Mouse (Mus musculus) layer of hippocampus, adult 18-20 months (tissue): Measurements from ENCODE around the gene F11r. TPM values are rescaled to one million over a fixed set of nuclear protein-coding genes. Genes with fewer than 3 reads are reported as not detected.

Source experiments
- DNase-seq, 2 experiments: peaks; one replicate each; pipeline ENCODE4 v3.0.0; 2022; ENCODE audit warnings: low spot score in 2 of 2
- long read RNA-seq: library from polyadenylated mRNA; stranded (forward); transcript quantifications from one replicate; pipeline ENCODE4 v2.0.0, GENCODE M21; 2021
- total RNA-seq, 2 experiments: library from RNA; stranded (reverse); gene quantifications; 2 replicates each; pipeline ENCODE4 v1.2.3; 2021

The F11r gene
- 1 to 10 TPM; 4.4 to 5.6 TPM for total RNA-seq
- long read RNA-seq, result 0 reads

GRCm38 (mm10) chr1:171437264-171438013, at the start of gene F11r:
Gene F11r, plus strand, starts transcription at chr1:171437535.
- peak in 1 of 2 experiments; percentile 23 for DNase-seq

DNA sequence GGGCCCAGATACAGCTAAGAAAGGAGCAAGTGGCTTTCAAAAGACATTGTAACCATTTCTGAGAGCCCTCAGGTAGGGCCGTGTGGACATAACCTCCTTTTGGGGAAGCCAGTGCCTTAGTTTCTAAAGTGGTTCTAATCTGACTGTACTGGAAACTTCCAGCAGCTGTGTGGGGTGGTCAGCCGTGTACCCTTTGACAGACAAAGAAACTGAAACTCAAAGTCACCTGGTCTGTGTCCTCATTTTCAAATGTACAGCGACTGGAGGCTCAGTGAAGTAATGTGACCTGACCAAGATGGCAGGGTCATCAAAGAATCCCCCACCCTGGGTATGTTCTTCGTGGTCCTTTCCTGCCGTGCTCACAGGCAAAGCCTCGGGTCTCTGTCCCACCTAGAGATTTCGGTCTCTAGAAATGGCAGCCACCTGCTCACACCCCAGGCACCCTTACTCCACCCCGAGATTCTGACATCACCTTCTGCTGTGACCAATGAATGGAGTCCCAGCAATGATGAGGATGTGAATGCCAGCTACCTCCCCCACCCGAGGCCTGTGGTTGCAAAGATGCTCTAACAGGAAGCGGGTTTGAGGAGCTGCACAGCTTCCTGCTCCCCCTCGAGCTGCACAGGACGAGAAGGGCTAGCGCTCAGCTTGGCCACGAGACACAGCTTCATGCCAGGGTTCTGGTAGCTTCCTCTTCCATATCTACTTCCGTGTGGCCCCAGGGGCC, 48.8 kb upstream of the F11r start, which contains the start of gene Arhgap30:
Gene Arhgap30 (plus strand): TSS at position 579 of the 727 bp plus-strand sequence.
- DNase-seq, result no peak

GRCm38 (mm10) chr1:171390101-171390500, 47.2 kb upstream of the F11r start:
- no peak for DNase-seq

- DNase-seq, result no peak
Observed at GRCm38 (mm10) chr1:171401821-171402220, 35.5 kb upstream of the F11r start.

GRCm38 (mm10) chr1:171402991-171403390, 34.3 kb upstream of the F11r start:
- DNase-seq, result no peak

- no peak for DNase-seq
Observed at GRCm38 (mm10) chr1:171407263-171407662, 30.1 kb upstream of the F11r start.

DNA sequence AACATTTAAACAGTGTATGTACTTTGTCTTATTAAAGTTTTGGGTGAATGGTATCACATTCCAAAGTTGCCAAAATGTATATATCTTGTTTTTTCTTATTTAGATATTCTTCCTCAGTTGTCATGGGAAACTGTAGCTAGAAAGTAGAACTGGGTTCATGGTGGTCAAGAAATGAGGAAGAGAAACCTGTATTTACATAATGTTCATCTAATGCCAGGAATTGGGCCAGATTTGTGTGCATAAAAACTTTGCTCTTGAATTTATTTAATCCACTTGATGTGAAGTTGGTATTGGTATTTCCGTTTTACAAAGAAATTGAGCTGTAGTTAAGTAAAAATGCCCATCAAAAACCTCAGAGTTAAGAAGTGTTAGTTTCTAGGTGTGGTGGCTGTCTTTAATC, 27.1 kb upstream of the F11r start:
- DNase-seq, result no peak

- DNase-seq, result peak; percentile 93 to 97
Observed at GRCm38 (mm10) chr1:171410947-171411484, 26.3 kb upstream of the F11r start, which contains the start of gene Usf1. Gene Usf1, plus strand, starts transcription at chr1:171411313.

- DNase-seq, result no peak
Observed at GRCm38 (mm10) chr1:171411492-171411941, 25.8 kb upstream of the F11r start.

DNA sequence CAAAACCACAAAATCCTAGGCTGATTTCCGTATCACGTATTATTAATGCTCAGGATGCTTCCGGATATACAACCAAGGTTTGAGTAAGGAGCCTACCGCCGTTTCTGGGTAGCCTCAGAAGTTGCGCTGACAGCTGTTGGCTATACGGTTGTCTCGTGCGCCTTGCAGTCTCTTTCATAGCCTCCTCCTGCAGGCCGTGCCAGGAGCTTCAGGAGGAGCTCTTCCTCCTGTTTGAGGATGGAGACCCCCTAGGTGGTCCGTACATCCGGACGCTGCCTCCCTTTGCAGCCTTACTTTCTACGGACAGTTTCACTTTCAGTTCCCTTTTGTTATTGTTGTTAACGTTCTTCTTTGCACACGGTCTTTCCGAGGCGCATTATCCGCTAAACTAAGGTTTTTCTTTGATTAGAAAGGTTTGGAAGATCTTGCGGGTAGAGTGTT, 25.3 kb upstream of the F11r start:
- DNase-seq, result peak in 1 of 2 experiments; percentile 33

DNA sequence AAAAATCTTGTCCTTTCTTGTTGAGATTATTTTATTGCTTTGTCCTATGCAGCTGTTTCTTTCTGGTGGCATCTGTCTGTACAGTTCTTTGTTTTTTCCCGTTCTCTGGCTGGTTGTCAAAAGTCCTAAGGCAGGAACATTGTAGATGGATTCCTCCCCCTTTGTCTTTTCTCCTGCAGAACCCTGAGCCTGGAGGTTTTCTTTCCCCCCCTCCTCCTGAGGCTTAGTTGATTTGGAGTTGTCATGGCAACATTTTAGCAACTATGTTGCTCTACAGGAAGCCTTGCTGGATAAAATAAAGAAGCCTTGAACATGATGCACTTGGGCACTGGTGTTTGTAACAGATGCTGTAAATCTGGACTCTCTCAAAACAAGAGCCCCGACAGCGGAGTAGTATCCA, 24.9 kb upstream of the F11r start:
- DNase-seq, result peak; percentile 32 to 59

GRCm38 (mm10) chr1:171413608-171414007, 23.7 kb upstream of the F11r start:
- no peak for DNase-seq

DNA sequence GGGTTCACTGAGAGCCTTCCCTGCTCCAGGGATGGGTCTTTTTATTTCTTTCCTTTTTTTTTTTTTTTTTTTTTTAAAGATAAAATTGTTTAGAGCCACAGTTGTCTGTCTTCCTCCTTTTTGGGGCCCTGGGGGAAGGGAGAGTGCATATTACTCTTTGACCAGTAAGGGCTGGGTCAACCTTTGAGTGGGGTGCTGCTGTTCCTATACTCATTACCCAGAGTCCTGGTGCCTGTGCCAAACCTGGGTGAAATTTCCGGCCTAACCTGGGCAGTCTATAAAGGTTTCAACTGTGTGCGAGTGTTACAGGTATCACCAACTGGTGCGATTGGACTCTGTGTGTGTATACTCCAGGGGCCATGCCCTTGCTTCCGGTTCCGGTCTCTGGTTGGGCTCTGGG, 18.7 kb upstream of the F11r start, which contains the start of gene Tstd1:
Gene Tstd1 (plus strand): TSS at position 213 of the 400 bp plus-strand sequence.
- no peak for DNase-seq

DNA sequence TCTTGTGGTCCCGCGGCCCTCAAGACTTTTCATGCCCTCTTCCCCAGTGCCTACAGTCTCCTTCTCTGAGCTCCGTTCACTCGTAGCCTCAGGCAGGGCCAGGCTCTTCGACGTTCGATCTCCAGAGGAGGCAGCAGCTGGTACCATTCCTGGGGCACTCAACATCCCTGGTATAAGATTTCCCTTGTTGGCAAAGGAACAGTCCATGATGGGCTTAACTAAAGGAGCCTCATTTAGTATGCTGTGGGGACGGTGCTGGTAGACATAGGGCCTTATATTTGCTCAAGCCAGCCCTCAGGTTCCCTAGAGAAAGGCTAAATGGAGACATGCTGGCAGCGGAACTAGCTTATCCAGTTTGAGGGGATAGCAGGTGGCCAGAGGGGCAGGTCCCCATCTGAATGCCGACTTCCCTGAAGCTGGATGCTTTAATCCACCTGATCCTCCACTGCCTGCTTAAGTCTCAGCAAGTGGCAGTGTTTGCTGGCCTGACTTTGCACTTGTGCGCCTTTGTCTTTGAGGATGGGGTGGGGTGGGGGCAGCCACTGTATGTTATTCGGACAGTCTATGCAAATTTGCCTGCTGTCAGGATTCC, 17.9 kb upstream of the F11r start:
- no peak for DNase-seq

DNA sequence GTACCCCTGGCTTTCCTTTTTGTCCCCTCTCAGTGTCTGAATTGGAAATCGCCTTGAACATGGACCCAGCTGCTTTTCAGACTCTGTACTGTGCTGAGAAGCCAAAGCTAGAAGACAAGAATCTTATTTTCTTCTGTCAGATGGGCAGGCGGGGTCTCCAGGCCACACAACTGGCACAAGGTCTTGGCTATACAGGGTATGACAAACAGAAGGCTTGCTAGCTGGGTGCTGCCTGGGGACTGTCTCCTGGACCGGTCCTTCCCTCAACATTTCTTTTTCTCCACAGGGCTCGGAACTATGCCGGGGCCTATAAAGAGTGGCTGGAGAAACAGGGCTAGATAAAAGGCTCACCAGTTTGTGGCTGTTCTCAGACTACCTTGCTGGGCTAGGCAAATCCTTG, 17.4 kb upstream of the F11r start:
- DNase-seq, result no peak

GRCm38 (mm10) chr1:171422504-171423095, 14.7 kb upstream of the F11r start:
- no peak for DNase-seq

GRCm38 (mm10) chr1:171424638-171425037, 12.7 kb upstream of the F11r start:
- no peak for DNase-seq

DNA sequence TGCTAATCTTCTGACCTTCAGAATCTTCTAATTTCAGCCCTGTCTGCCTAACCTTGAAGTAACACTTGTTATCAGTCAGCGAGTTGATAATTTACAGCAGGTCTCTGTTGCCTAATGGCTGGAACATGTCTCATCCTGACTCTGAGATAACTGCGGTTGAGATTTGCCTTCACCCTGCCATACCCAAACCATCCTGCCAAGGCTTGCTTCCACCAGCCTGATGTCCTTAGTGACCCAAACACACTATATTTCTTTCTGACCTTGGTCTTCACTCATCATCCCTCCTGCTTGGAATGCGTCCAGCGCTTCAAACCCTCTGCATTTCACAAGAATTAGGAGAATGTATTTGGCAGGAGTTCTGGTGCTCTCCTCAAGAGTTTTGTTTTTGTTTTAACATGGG, 12.2 kb upstream of the F11r start:
- DNase-seq, result no peak

- DNase-seq, result no peak
Observed at GRCm38 (mm10) chr1:171432158-171432557, 5.2 kb upstream of the F11r start.

GRCm38 (mm10) chr1:171435288-171435814, 2.0 kb upstream of the F11r start:
- no peak for DNase-seq

DNA sequence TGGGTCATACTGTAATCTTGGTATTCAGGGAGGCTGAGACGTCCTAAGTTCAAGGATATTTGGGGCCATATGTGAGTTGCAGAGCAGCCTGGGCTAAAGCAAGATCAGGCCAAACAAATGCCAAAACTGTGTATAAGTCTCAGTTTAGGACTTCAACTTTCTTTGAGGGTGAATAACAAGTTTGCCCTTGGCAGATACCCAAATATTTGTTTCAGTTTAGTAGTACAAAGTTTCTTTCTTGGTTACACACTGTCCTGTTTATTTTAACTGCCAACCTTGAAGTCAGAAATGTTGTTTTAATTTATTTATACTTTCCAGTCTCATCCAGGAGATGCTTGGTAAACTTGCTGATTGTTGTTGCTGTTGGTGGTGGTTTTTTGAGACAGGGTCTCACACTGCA, 1.4 kb upstream of the F11r start:
- DNase-seq, result no peak
